ENCODE assay signal across 9 mouse cellular contexts in genomic region chr2:34944761-34945160, GRCm38 (mm10). TPM values are rescaled to one million over a fixed set of nuclear protein-coding genes. Genes with fewer than 3 reads are reported as not detected.
DNase-seq lines count a peak whose midpoint lies in the region; ATAC-seq and TF ChIP-seq lines count a peak whose summit lies in the region.
"Had no signal": no experiment of that assay in that cellular context is flagged by ENCODE, and none has a peak within 500 bp of the region (broad histone marks: within the 10 kb centered on the region; RNA-seq: fewer than 3 reads in every experiment).

No protein-coding gene starts in this region.

- H3K9me3 ChIP-seq in hindbrain, postnatal 0 days (ENCODE audit: low read length): no peaks in the 10 kb centered on the region
- H3K9me3 ChIP-seq in hindbrain, embryonic 16.5 days (ENCODE audit: control insufficient read depth, low read length): no peaks in the 10 kb centered on the region
- no peaks in the 10 kb centered on the region for H3K9me3 ChIP-seq in heart, embryonic 15.5 days (replicated peaks)
- no peaks in the 10 kb centered on the region for H3K9me3 ChIP-seq in liver, embryonic 14.5 days (ENCODE audit: control insufficient read depth, low read length)
- H3K9me3 ChIP-seq: G1E had no signal

- no peaks in the 10 kb centered on the region for H3K27me3 ChIP-seq in hindbrain, postnatal 0 days (ENCODE audit: insufficient read depth, low read length)
- H3K27me3 ChIP-seq in hindbrain, embryonic 16.5 days (replicated peaks; ENCODE audit: control insufficient read depth, insufficient read depth, low read length): no peaks in the 10 kb centered on the region
- peaks cover 9% of the 10 kb centered on the region for H3K27me3 ChIP-seq in heart, embryonic 15.5 days
- H3K27me3 ChIP-seq in liver, embryonic 14.5 days (ENCODE audit: control insufficient read depth, insufficient read depth, low read length): no peaks in the 10 kb centered on the region

- H3K4me2 ChIP-seq in hindbrain, postnatal 0 days (ENCODE audit: low read depth, low read length): no peak overlapping the region
- no peak overlapping the region for H3K4me2 ChIP-seq in hindbrain, embryonic 16.5 days (ENCODE audit: low read length)
- peak overlapping the region; percentile 52 for H3K4me2 ChIP-seq in heart, embryonic 15.5 days
- H3K4me2 ChIP-seq in liver, embryonic 14.5 days (ENCODE audit: low read depth): peak overlapping the region; percentile 20; the same call in 1 of the 2 replicates

- TF ChIP-seq EP300 in liver, embryonic 14.5 days (IDR thresholded peaks at IDR 0.05; ENCODE audit: low read depth): no peak

- DNase-seq in hindbrain, postnatal 0 days (ENCODE audit: low spot score): peak; percentile 12
- DNase-seq in c-Kit-positive CD71-negative TER-119-negative erythroid progenitor cells, embryonic 14.5 days (ENCODE audit: low read depth): peak; percentile 68
- DNase-seq in liver, embryonic 14.5 days (ENCODE audit: low read depth in 3 of 3, low spot score in 3 of 3): no peak
- peak; percentile 56 to 90 for DNase-seq in spleen, postnatal 10 days (ENCODE audit: low spot score in 2 of 2)
- no peak for DNase-seq in layer of hippocampus, postnatal 36 days
- DNase-seq in cerebellum, adult 11-12 months: no peak

- H3K4me1 ChIP-seq in hindbrain, postnatal 0 days (ENCODE audit: insufficient read depth, low read length): peaks cover 5% of the 10 kb centered on the region; the same call in 1 of the 2 replicates
- H3K4me1 ChIP-seq in hindbrain, embryonic 16.5 days (ENCODE audit: control insufficient read depth, insufficient read depth, low read depth, low read length): no peaks in the 10 kb centered on the region
- H3K4me1 ChIP-seq in heart, embryonic 15.5 days (replicated peaks): peaks cover 10% of the 10 kb centered on the region
- no peaks in the 10 kb centered on the region; a peak in 1 of 4 replicates for H3K4me1 ChIP-seq in liver, embryonic 14.5 days (replicated peaks; ENCODE audit: control insufficient read depth in 2 of 2, insufficient read depth in 2 of 2, low read length in 1 of 2)

- WGBS in hindbrain, postnatal 0 days: 34% methylated on average over 8 of the region's 8 CpGs
- 33% methylated on average over 8 of the region's 8 CpGs for WGBS in hindbrain, embryonic 16.5 days
- 9% methylated on average over 8 of the region's 8 CpGs for WGBS in heart, embryonic 15.5 days
- 7% methylated on average over 8 of the region's 8 CpGs for WGBS in liver, embryonic 14.5 days (ENCODE audit: insufficient replicate concordance)

- no peaks in the 10 kb centered on the region for H3K36me3 ChIP-seq in hindbrain, postnatal 0 days (ENCODE audit: insufficient read depth, low read length)
- H3K36me3 ChIP-seq in hindbrain, embryonic 16.5 days (ENCODE audit: control insufficient read depth, insufficient read depth, low read length): no peaks in the 10 kb centered on the region
- no peaks in the 10 kb centered on the region for H3K36me3 ChIP-seq in heart, embryonic 15.5 days
- no peaks in the 10 kb centered on the region for H3K36me3 ChIP-seq in liver, embryonic 14.5 days (replicated peaks; ENCODE audit: control insufficient read depth, insufficient read depth, low read depth)
- H3K36me3 ChIP-seq: G1E had no signal

- no peak overlapping the region for H3K27ac ChIP-seq in hindbrain, postnatal 0 days
- no peak overlapping the region for H3K27ac ChIP-seq in hindbrain, embryonic 16.5 days (ENCODE audit: low read depth, low read length)
- H3K27ac ChIP-seq in heart, embryonic 15.5 days: no peak overlapping the region
- H3K27ac ChIP-seq in liver, embryonic 14.5 days: no peak overlapping the region

- TF ChIP-seq CTCF in hindbrain, postnatal 0 days (IDR thresholded peaks at IDR 0.05; ENCODE audit: low read depth): no peak
- TF ChIP-seq CTCF in liver, embryonic 14.5 days (IDR thresholded peaks at IDR 0.05; ENCODE audit: low read depth): no peak

- no peak overlapping the region for H3K9ac ChIP-seq in hindbrain, postnatal 0 days (replicated peaks; ENCODE audit: low read length)
- H3K9ac ChIP-seq in hindbrain, embryonic 16.5 days (ENCODE audit: low read depth, low read length): no peak overlapping the region
- H3K9ac ChIP-seq in heart, embryonic 15.5 days: 0 out of 2 replicates have a peak overlapping the region, but pooled peaks have one; percentile 25
- H3K9ac ChIP-seq in liver, embryonic 14.5 days (replicated peaks): no peak overlapping the region

- ATAC-seq in hindbrain, postnatal 0 days: no peak
- ATAC-seq in hindbrain, embryonic 16.5 days: no peak
- ATAC-seq in heart, embryonic 15.5 days (replicated peaks; ENCODE audit: insufficient number of reproducible peaks, insufficient read depth, low FRiP score, low read depth): peak; percentile 29; the same call in 1 of the 2 replicates
- ATAC-seq in liver, embryonic 14.5 days (ENCODE audit: insufficient read depth): no peak

- H3K4me3 ChIP-seq in hindbrain, postnatal 0 days (ENCODE audit: low read length): no peak overlapping the region
- H3K4me3 ChIP-seq in hindbrain, embryonic 16.5 days (ENCODE audit: low read length): no peak overlapping the region
- peak overlapping the region; percentile 27 for H3K4me3 ChIP-seq in heart, embryonic 15.5 days
- no peak overlapping the region for H3K4me3 ChIP-seq in liver, embryonic 14.5 days (ENCODE audit: insufficient read depth in 1 of 2, low read depth in 2 of 2, low read length in 2 of 2)

RNA-seq across cellular contexts. Expression of gene Traf1, which starts 16.8 kb away (rescaled TPM):
- total RNA-seq in hindbrain, postnatal 0 days (2014; rRNA removed): 1.0 and 2.6 TPM in 2 replicates
- polyA plus RNA-seq in hindbrain, postnatal 0 days (2015; fragmentation: Nextera tagmentation; extraction: Ambion mirVana): 3.4 and 3.9 TPM in 2 replicates
- 2.5 and 4.0 TPM in 2 replicates for polyA plus RNA-seq in hindbrain, embryonic 16.5 days (2015; fragmentation: Nextera tagmentation; extraction: Ambion mirVana)
- 1.4 and 4.3 TPM in 2 replicates for polyA plus RNA-seq in heart, embryonic 15.5 days (2015; fragmentation: Nextera tagmentation; extraction: Ambion mirVana)
- polyA plus RNA-seq in liver, embryonic 14.5 days (2012; rRNA removed): 0.07 and 0.12 TPM in 2 replicates
- polyA plus RNA-seq in liver, embryonic 14.5 days (2014; fragmentation: Nextera tagmentation; extraction: Ambion mirVana): 0.32 TPM in 1 of 2 replicates, not detected in the other
- total RNA-seq in layer of hippocampus, postnatal 36 days (2021): 1 to 10 TPM; 2.2 to 3.0 TPM
- polyA plus RNA-seq: G1E had no signal

RNA-seq across cellular contexts. Expression of gene Phf19, which starts 30.9 kb away (rescaled TPM):
- 1.7 and 2.5 TPM in 2 replicates for total RNA-seq in hindbrain, postnatal 0 days (2014; rRNA removed)
- 1.3 and 3.1 TPM in 2 replicates for polyA plus RNA-seq in hindbrain, postnatal 0 days (2015; fragmentation: Nextera tagmentation; extraction: Ambion mirVana)
- 2.2 and 2.7 TPM in 2 replicates for polyA plus RNA-seq in hindbrain, embryonic 16.5 days (2015; fragmentation: Nextera tagmentation; extraction: Ambion mirVana)
- polyA plus RNA-seq in heart, embryonic 15.5 days (2015; fragmentation: Nextera tagmentation; extraction: Ambion mirVana): 1.9 and 3.3 TPM in 2 replicates
- polyA plus RNA-seq in liver, embryonic 14.5 days (2012; rRNA removed): 2.9 and 3.5 TPM in 2 replicates
- polyA plus RNA-seq in liver, embryonic 14.5 days (2014; fragmentation: Nextera tagmentation; extraction: Ambion mirVana): 2.8 TPM in 2 replicates
- total RNA-seq in layer of hippocampus, postnatal 36 days (2021): 1 to 10 TPM; 1.1 to 1.3 TPM

Comparison
In these comparisons a context has a peak if more than half of its experiments do, and no peak if none do; other contexts are left out.
1. DNase-seq: peak in hindbrain, postnatal 0 days (single experiment), c-Kit-positive CD71-negative TER-119-negative erythroid progenitor cells, embryonic 14.5 days (single experiment) and spleen, postnatal 10 days (2 of 2); none in liver, embryonic 14.5 days (0 of 3), layer of hippocampus, postnatal 36 days (0 of 2) and cerebellum, adult 11-12 months (single experiment).
2. H3K4me2 ChIP-seq: peak in heart, embryonic 15.5 days (single experiment) and liver, embryonic 14.5 days (single experiment); none in hindbrain, postnatal 0 days (single experiment) and hindbrain, embryonic 16.5 days (single experiment).